Mouse (Mus musculus): ENCODE measurements around the gene Ube2v1. TPM values are rescaled to one million over a fixed set of nuclear protein-coding genes. Genes with fewer than 3 reads are reported as not detected.
"Not testable (repeated sequence)": the region's sequence is repeated elsewhere in the genome, so short reads cannot be mapped to it uniquely, and the experiment has no call there.

Ube2v1 gene
- total RNA-seq, 2 experiments from 2014 or later, result 175 to 191 TPM

DNA sequence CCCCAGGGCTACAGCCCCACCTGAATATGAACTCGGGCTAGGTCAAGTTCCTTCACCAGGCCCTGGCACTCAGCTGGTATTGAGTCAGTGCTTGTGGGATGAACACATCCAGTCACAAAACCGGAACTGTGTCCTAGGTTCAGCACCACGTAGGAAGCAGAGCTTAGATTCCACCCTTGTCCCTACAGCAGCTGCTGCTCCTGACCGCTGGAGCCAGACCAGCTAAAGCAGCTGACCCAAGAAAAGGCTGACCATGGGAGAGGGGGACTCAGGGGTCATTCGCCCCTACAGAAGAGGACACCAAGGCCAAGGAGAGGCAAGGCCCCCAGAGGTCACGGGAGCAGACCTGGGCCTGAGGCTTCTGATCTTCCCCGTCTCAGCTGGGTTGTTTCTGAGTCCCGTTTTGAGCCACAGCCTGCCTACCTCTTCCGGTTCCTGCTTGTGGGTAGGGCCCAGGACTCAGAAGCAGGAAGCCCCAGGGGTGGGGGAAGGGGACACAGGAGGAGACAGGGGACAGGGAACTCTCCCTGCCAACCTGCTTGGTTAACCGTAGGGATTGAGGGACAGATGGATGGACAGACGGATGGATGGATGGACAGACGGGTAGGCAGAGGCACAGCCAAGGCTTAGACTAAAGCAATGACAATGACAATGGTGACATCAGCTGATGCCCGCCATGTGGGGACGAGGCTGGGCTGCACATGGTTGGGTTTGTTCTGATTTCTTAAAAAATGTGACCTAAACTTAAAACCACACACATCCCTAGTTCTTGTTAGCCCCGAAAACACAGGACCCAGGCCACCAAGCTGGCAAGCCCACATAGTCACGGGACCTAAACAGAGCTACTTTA, 25.0 kb upstream of the Ube2v1 start:
- DNase-seq (ENCODE audit: low spot score), result no peak

GRCm38 (mm10) chr2:167654911-167655600, 23.2 kb upstream of the Ube2v1 start:
- no peak for DNase-seq (ENCODE audit: low spot score)

- DNase-seq (ENCODE audit: low spot score), result no peak
Measured at GRCm38 (mm10) chr2:167652694-167653093, 20.8 kb upstream of the Ube2v1 start.

DNA sequence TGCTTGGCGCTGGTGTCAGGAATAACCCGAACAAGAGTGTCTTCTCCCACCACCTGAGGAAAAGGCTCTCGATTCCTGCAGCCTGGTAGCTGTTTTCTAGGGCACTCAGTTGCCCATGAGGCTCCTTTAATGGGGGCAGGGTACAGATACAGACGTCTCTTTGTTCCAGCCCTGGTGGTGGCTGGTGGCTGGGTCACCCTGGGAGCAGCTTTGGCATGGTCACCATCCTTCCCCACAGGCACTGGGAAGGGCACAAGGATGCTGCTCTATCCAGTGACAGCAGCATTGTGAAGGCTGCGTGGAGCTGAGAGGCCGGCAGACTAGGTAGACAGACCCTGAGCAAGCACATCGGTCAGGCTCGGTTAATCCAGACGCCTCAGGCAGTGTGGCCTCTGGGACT, 19.7 kb upstream of the Ube2v1 start:
- DNase-seq (ENCODE audit: low spot score), result no peak

- no peak for DNase-seq (ENCODE audit: low spot score)
Measured at GRCm38 (mm10) chr2:167649290-167650032, 17.6 kb upstream of the Ube2v1 start.

- no peak for DNase-seq (ENCODE audit: low spot score)
Measured at GRCm38 (mm10) chr2:167646411-167646810, 14.5 kb upstream of the Ube2v1 start.

DNA sequence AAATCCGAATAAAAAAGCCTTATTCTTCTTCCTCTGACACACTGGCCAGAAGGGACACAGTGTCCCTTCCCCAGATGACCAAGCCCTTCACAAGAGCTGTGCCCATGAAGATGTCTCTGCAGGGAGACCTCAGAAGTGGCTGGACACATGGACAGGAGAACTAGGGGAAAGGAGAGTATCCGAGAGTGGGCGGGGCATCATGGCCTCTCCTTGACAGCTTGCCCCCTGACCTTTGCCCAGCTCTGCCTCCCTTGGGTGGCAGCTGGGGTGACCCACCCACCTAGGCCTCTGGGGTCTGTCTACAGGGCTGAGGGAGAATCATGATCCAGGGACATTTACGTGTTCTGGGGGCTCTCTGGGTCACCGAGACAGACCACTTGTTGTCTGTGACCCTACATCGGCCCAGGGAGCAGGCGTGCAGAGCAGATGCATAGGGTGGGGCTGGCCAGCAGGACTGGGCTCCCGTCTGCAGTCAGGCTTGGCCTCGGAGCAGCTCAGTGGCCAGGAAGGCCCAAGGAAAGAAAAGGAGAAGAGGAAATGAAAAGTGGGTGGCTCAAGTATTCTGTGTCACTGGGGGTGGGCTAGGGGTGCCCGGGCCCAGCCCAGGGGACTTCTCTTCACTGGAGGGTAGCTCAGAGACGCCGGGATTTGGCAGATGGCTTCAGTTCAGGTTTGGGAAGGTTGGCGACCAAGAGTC, 11.6 kb upstream of the Ube2v1 start:
- not testable (repeated sequence) for DNase-seq (ENCODE audit: low spot score)

- no peak for DNase-seq (ENCODE audit: low spot score)
Measured at GRCm38 (mm10) chr2:167642164-167642563, 10.3 kb upstream of the Ube2v1 start.

- DNase-seq (ENCODE audit: low spot score), result no peak
Measured at GRCm38 (mm10) chr2:167641337-167641736, 9.4 kb upstream of the Ube2v1 start.

DNA sequence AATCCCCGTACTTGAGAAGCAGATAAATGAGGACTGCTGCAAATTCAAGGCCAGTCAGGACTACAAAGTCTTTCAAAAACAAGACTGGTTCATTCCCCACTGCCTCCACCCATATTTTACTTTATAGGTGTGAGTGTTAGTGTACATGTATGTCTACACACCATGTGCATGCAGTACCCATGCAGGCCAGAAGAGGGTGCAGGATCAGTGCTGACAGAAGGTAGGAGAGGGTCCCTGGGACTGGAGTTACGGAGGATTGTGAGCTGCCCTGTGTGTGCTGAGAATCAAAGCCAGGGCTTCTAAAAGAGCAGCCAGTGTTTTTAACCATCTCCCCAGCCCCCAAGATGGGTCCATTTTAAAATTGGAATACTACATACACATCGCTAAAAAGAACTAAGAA, 8.4 kb upstream of the Ube2v1 start:
- no peak for DNase-seq (ENCODE audit: low spot score)

DNA sequence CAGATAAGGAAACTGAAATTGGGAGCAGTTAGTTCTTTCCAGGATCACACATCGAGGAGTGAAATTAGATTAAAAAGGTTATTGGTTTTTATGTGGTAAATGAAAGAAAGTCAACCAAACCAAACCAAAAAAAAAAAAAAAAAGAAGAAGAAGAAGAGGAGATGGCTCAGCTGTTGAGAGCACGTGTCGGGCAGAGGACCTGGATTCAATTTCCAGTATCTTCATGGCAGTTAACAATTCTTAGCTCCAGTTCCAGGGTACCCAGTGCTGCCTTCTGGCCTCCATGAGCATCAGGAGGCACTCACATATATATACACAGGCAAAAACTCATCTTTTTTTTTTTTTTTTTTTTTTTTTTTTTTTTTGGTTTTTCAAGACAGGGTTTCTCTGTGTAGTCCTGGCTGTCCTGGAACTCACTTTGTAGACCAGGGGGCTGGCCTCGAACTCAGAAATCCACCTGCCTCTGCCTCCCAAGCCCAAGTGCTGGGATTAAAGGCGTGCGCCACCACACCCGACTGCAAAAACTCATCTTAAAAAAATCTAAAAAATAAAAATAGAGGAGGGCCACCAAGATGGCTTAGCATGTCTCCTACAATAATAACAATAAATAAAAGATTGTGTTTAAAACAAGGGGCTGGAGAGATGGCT, 3.1 kb upstream of the Ube2v1 start:
- no peak for DNase-seq (ENCODE audit: low spot score)

- DNase-seq (ENCODE audit: low spot score), result peak; percentile 99
Measured at GRCm38 (mm10) chr2:167634338-167634770, 2.5 kb upstream of the Ube2v1 start.

GRCm38 (mm10) chr2:167633537-167633872, 1.6 kb upstream of the Ube2v1 start:
- no peak for DNase-seq (ENCODE audit: low spot score)

DNA sequence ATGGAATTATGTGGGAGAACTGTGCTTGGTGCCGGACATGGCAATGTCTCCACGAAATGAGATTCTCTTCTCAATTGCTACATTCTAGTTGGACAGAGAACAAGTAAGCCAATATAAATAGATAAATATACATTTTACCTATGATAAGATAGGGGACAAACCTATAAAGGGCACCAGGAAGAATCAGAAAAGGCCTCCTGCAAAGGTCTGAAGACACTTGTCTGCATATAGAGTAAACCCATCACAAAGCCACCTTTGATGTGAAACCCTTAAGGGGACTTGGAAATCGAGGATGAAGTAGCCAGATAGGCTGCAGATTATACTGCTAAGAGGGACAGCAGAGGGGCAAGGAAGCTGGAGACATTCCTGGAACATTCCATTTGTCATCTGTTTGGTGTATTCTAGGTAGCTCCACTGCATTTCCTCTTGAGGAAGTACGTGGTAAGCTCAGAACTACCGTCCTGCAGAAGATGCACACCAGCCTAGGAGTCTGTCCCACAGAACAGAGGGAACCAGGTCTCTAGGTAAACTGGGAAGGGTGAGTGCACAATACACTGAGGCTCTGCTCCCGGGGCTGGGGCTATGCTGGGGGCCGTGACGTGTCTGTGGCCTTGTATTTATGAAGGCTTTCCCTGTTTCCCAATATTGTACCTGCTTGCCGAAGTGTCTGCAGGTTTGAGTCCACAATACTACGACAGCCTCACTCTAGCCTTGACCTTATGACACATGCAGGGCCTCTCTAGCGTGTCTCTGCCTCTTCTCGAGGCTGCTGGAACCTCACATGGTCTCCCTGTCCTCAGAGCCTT, 1.0 kb upstream of the Ube2v1 start:
- DNase-seq (ENCODE audit: low spot score), result no peak

- DNase-seq (ENCODE audit: low spot score), result no peak
Measured at GRCm38 (mm10) chr2:167631181-167631590, 709 bp downstream of the Ube2v1 start.

GRCm38 (mm10) chr2:167630421-167630820, 1.5 kb downstream of the Ube2v1 start:
- no peak for DNase-seq (ENCODE audit: low spot score)

- DNase-seq (ENCODE audit: low spot score), result no peak
Measured at GRCm38 (mm10) chr2:167629665-167630209, 2.2 kb downstream of the Ube2v1 start.

DNA sequence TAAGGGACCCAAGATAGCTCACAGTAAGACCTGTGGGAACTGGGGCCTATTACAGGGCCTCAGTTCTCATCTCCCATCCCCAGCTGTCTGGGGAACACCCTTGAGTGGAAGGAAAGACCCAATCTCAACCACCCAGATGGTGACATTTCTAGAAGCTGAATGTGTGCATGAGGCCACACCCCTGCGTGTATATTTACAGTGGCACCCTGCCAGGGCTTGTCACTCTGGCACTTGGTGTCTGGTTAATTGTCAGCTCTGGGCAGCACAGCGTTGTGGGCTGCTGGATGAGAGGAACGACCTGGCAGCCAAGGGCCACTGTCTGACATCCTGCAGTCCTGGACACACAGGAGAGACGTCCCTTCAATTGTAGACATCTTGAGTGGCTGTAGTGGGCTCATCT, 3.0 kb downstream of the Ube2v1 start:
- DNase-seq (ENCODE audit: low spot score), result peak; percentile 42

DNA sequence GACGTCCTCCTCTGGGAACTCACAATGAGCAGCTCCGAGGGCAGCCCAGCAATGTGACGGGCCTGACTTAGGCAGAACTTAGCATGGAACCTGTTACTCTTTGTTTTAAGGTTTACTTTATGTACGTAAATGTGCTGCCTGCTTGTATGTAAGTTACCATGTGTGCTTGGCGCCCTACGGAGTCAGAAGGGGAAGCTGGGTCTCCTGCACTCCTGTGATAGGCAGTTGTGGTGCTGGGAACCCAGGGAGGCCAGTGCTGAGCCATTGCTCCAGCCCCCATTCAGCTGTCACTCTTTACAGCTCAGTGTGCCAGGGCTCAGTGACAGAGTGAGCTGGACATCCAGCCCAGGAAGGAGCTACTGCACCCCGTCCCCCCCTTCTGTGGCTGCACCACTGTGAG, 4.9 kb downstream of the Ube2v1 start:
- DNase-seq (ENCODE audit: low spot score), result no peak

GRCm38 (mm10) chr2:167625670-167626069, 6.2 kb downstream of the Ube2v1 start:
- peak; percentile 56 for DNase-seq (ENCODE audit: low spot score)

Measured in gastrocnemius, adult 18-20 months (tissue).